In genomic region chr6:125255516-125256044, GRCm38 (mm10) we compare ENCODE assay signal across 26 mouse cellular contexts. TPM values are rescaled to one million over a fixed set of nuclear protein-coding genes. Genes with fewer than 3 reads are reported as not detected.
DNase-seq lines count a peak whose midpoint lies in the region; TF ChIP-seq lines count a peak whose summit lies in the region.
"Had no signal": no experiment of that assay in that cellular context is flagged by ENCODE, and none has a peak within 500 bp of the region (broad histone marks: within the 10 kb centered on the region; RNA-seq: fewer than 3 reads in every experiment).

No protein-coding gene starts in this region.

- H3ac ChIP-seq in C2C12 (ENCODE audit: control insufficient read depth, insufficient read length, low read depth) (peak overlapping the region; percentile 27), myocyte (ENCODE audit: control insufficient read depth, insufficient read length) (no peak overlapping the region)

- H3K27me3 ChIP-seq in kidney, adult 2 months (replicated peaks; ENCODE audit: control insufficient read depth, insufficient read depth, low read length), result no peaks in the 10 kb centered on the region
- H3K27me3 ChIP-seq in C2C12 (ENCODE audit: control insufficient read depth, insufficient read depth, insufficient read length) (no peaks in the 10 kb centered on the region), myocyte (ENCODE audit: control insufficient read depth, insufficient read depth, insufficient read length) (no peaks in the 10 kb centered on the region)
- no peaks in the 10 kb centered on the region for H3K27me3 ChIP-seq in cerebellum, adult 2 months (ENCODE audit: control insufficient read depth, insufficient read depth, low read length)
- H3K27me3 ChIP-seq: embryonic facial prominence, embryonic 13.5 days; limb, embryonic 13.5 days; megakaryocyte, embryonic 14.5 days; midbrain, embryonic 15.5 days had no signal

- no peaks in the 10 kb centered on the region for H3K36me3 ChIP-seq in kidney, adult 2 months (ENCODE audit: control insufficient read depth, insufficient read depth, low read length)
- no peaks in the 10 kb centered on the region for H3K36me3 ChIP-seq in C2C12 (ENCODE audit: control insufficient read depth, insufficient read depth)
- no peaks in the 10 kb centered on the region for H3K36me3 ChIP-seq in myocyte (ENCODE audit: control insufficient read depth, insufficient read depth)
- H3K36me3 ChIP-seq: embryonic facial prominence, embryonic 13.5 days; heart, embryonic 10.5 days; hindbrain, embryonic 10.5 days; limb, embryonic 13.5 days; midbrain, embryonic 15.5 days had no signal

- WGBS in kidney, adult 2 months, result 63% methylated on average over 7 of the region's 7 CpGs
- WGBS in cerebellum, adult 2 months, result 79% methylated on average over 7 of the region's 7 CpGs

- peaks cover 23% of the 10 kb centered on the region for H3K4me1 ChIP-seq in kidney, adult 2 months (ENCODE audit: control insufficient read depth, insufficient read depth, low read length)
- H3K4me1 ChIP-seq in bone marrow macrophage, adult 2 months (ENCODE audit: control insufficient read depth, insufficient read depth, low read length), result peaks cover 40% of the 10 kb centered on the region
- no peaks in the 10 kb centered on the region for H3K4me1 ChIP-seq in cerebellum, adult 2 months (ENCODE audit: control insufficient read depth, insufficient read depth, low read length)
- H3K4me1 ChIP-seq: heart, embryonic 10.5 days; midbrain, embryonic 15.5 days had no signal

- H3K4me3 ChIP-seq in kidney, adult 2 months (ENCODE audit: insufficient read depth, low read depth, low read length), result no peak overlapping the region
- H3K4me3 ChIP-seq in C2C12 (ENCODE audit: insufficient read depth, poor library complexity, severe bottlenecking) (no peak overlapping the region), myocyte (no peak overlapping the region)
- no peak overlapping the region for H3K4me3 ChIP-seq in bone marrow macrophage, adult 2 months (ENCODE audit: insufficient read depth, low read length)
- no peak overlapping the region for H3K4me3 ChIP-seq in cerebellum, adult 2 months (replicated peaks; ENCODE audit: insufficient read depth, low read depth, low read length)
- H3K4me3 ChIP-seq: embryonic facial prominence, embryonic 13.5 days; heart, embryonic 10.5 days; hindbrain, embryonic 10.5 days; limb, embryonic 13.5 days; megakaryocyte, embryonic 14.5 days; midbrain, embryonic 15.5 days had no signal

- TF ChIP-seq CTCF in kidney, adult 2 months (conservative IDR thresholded peaks at IDR 0.05; ENCODE audit: insufficient read depth, insufficient read length, low read depth, low read length), result no peak
- TF ChIP-seq CTCF in C2C12 (IDR thresholded peaks at IDR 0.05; ENCODE audit: control insufficient read depth, insufficient read depth, insufficient read length), result no peak
- TF ChIP-seq CTCF in bone marrow macrophage, adult 2 months (IDR thresholded peaks at IDR 0.05; ENCODE audit: low read depth, low read length), result no peak
- no peak for TF ChIP-seq CTCF in cerebellum, adult 2 months (IDR thresholded peaks at IDR 0.05; ENCODE audit: borderline replicate concordance, insufficient read depth, low read depth, low read length)

- peak overlapping the region; percentile 75 for H3K27ac ChIP-seq in kidney, adult 2 months (ENCODE audit: insufficient read depth, low read depth, low read length)
- peak overlapping the region; percentile 97 for H3K27ac ChIP-seq in bone marrow macrophage, adult 2 months (ENCODE audit: insufficient read depth, low read depth, low read length)
- H3K27ac ChIP-seq in cerebellum, adult 2 months (ENCODE audit: insufficient read depth, low read length), result no peak overlapping the region
- H3K27ac ChIP-seq: embryonic facial prominence, embryonic 13.5 days; heart, embryonic 10.5 days; hindbrain, embryonic 10.5 days; limb, embryonic 13.5 days; midbrain, embryonic 15.5 days had no signal

- H3K4me2 ChIP-seq in myocyte (ENCODE audit: low read depth), result peak overlapping the region; percentile 76
- H3K4me2 ChIP-seq: embryonic facial prominence, embryonic 13.5 days; limb, embryonic 13.5 days; midbrain, embryonic 15.5 days had no signal

- no peak for DNase-seq in kidney, adult 2 months
- no peak for DNase-seq in kidney, postnatal 14 days
- no peak for DNase-seq in right cerebral cortex, postnatal 10 days (ENCODE audit: low spot score in 2 of 2)
- DNase-seq in cerebellum, adult 2 months, result no peak
- DNase-seq in layer of hippocampus, adult 18-20 months (ENCODE audit: low spot score in 2 of 2), result no peak
- DNase-seq: adrenal gland, postnatal 36 days; kidney, adult 8-10 months; kidney, postnatal 36 days; layer of hippocampus, adult 9-11 months; lung, postnatal 10 days; right cerebral cortex, adult 18-20 months had no signal

- H3K79me3 ChIP-seq in C2C12 (ENCODE audit: low read depth), result no peaks in the 10 kb centered on the region

- H3K79me2 ChIP-seq in C2C12 (ENCODE audit: control insufficient read depth, insufficient read depth) (no peaks in the 10 kb centered on the region), myocyte (ENCODE audit: control insufficient read depth, insufficient read depth) (no peaks in the 10 kb centered on the region)

- no peak for TF ChIP-seq POLR2A in kidney, adult 2 months (IDR thresholded peaks at IDR 0.05; ENCODE audit: low read depth, low read length)
- TF ChIP-seq POLR2A in bone marrow macrophage, adult 2 months (IDR thresholded peaks at IDR 0.05; ENCODE audit: borderline replicate concordance, low read depth, low read length), result no peak
- TF ChIP-seq POLR2A in myocyte (IDR thresholded peaks at IDR 0.05; ENCODE audit: insufficient read length, low read depth), result no peak
- no peak for TF ChIP-seq POLR2A in cerebellum, adult 2 months (IDR thresholded peaks at IDR 0.05; ENCODE audit: borderline replicate concordance, insufficient read depth, low read length)

TF ChIP-seq in C2C12, 6 proteins besides CTCF, POLR2A, EP300 and RAD21:
- TF ChIP-seq MYOD1 (IDR thresholded peaks at IDR 0.05; ENCODE audit: control insufficient read depth, insufficient read length, low read depth) (no peak), MAX (IDR thresholded peaks at IDR 0.05) (no peak), FOSL1 (IDR thresholded peaks at IDR 0.05; ENCODE audit: insufficient read depth, low read length, poor library complexity, severe bottlenecking) (peak; percentile 58), MYOG (IDR thresholded peaks at IDR 0.05; ENCODE audit: control insufficient read depth, extremely low read depth, insufficient read length) (no peak), CEBPB (IDR thresholded peaks at IDR 0.05; ENCODE audit: low read depth) (no peak), USF1 (IDR thresholded peaks at IDR 0.05; ENCODE audit: low read depth) (peak; percentile 7)

TF ChIP-seq in myocyte, 11 proteins besides CTCF, POLR2A, EP300 and RAD21:
- no peak for TF ChIP-seq MAX (IDR thresholded peaks at IDR 0.05; ENCODE audit: low read depth)
- no peak for TF ChIP-seq TCF3 (IDR thresholded peaks at IDR 0.05; ENCODE audit: insufficient read length, low read depth)
- TF ChIP-seq USF1 (IDR thresholded peaks at IDR 0.05; ENCODE audit: low read depth), result no peak
- no peak for TF ChIP-seq CEBPB (IDR thresholded peaks at IDR 0.05; ENCODE audit: insufficient read depth, poor library complexity, severe bottlenecking)
- TF ChIP-seq MYOD1 (IDR thresholded peaks at IDR 0.05; ENCODE audit: control insufficient read depth in 1 of 3, insufficient read length in 2 of 3, low read depth in 2 of 3), result peak in 1 of 3 experiments; percentile 46
- TF ChIP-seq POLR2AphosphoS2 (IDR thresholded peaks at IDR 0.05; ENCODE audit: insufficient read length, low read depth), result no peak

RNA-seq across cellular contexts. Expression of gene Cd27, which starts 18.8 kb away (rescaled TPM):
- polyA plus RNA-seq in kidney, adult 2 months (2012; rRNA removed), result 0.64 and 7.0 TPM in 2 replicates
- 0.07 TPM for polyA plus RNA-seq in C2C12 (2012; fragmentation: generic; extraction: Trizol)
- not detected in 2 replicates for polyA plus RNA-seq in bone marrow macrophage, adult 2 months (2012; ENCODE audit: insufficient read depth, insufficient read length, missing spikeins)
- 1.5 TPM for polyA plus RNA-seq in myocyte (2012; fragmentation: generic; extraction: Trizol)
- polyA plus RNA-seq in cerebellum, adult 2 months (2012; rRNA removed), result 0.13 TPM in 1 of 2 replicates, not detected in the other
- not detected for total RNA-seq in layer of hippocampus, adult 18-20 months (2021)

RNA-seq across cellular contexts. Expression of gene Tapbpl, which starts 23.9 kb away (rescaled TPM):
- 16.0 and 16.4 TPM in 2 replicates for polyA plus RNA-seq in kidney, adult 2 months (2012; rRNA removed)
- 2.3 TPM for polyA plus RNA-seq in C2C12 (2012; fragmentation: generic; extraction: Trizol)
- polyA plus RNA-seq in bone marrow macrophage, adult 2 months (2012; ENCODE audit: insufficient read depth, insufficient read length, missing spikeins), result 14.5 and 16.2 TPM in 2 replicates
- polyA plus RNA-seq in myocyte (2012; fragmentation: generic; extraction: Trizol), result 6.5 TPM
- 6.3 TPM in 2 replicates for polyA plus RNA-seq in cerebellum, adult 2 months (2012; rRNA removed)
- 1 to 10 TPM; 4.1 to 4.4 TPM for total RNA-seq in layer of hippocampus, adult 18-20 months (2021)

RNA-seq across cellular contexts. Expression of gene Tuba3a, which starts 30.3 kb away (rescaled TPM):
- 0.39 and 0.86 TPM in 2 replicates for polyA plus RNA-seq in kidney, adult 2 months (2012; rRNA removed)
- polyA plus RNA-seq in C2C12 (2012; fragmentation: generic; extraction: Trizol) (0.05 TPM), myocyte (2012; fragmentation: generic; extraction: Trizol) (not detected)
- not detected in 2 replicates for polyA plus RNA-seq in bone marrow macrophage, adult 2 months (2012; ENCODE audit: insufficient read depth, insufficient read length, missing spikeins)
- polyA plus RNA-seq in cerebellum, adult 2 months (2012; rRNA removed), result not detected in 2 replicates
- not detected for total RNA-seq in layer of hippocampus, adult 18-20 months (2021)
- total RNA-seq: adrenal gland, postnatal 36 days; gastrocnemius, adult 18-20 months; gastrocnemius, postnatal 4 days had no signal
- polyA plus RNA-seq: forebrain, embryonic 16.5 days; heart, postnatal 0 days; hindbrain, embryonic 10.5 days; liver, embryonic 16.5 days; midbrain, embryonic 15.5 days; small intestine, adult 2 months had no signal

RNA-seq across cellular contexts. Expression of gene Vamp1, which starts 40.2 kb away (rescaled TPM):
- polyA plus RNA-seq in kidney, adult 2 months (2012; rRNA removed), result 19.1 and 19.8 TPM in 2 replicates
- 0.69 TPM for polyA plus RNA-seq in C2C12 (2012; fragmentation: generic; extraction: Trizol)
- 15.0 and 15.1 TPM in 2 replicates for polyA plus RNA-seq in bone marrow macrophage, adult 2 months (2012; ENCODE audit: insufficient read depth, insufficient read length, missing spikeins)
- 6.5 TPM for polyA plus RNA-seq in myocyte (2012; fragmentation: generic; extraction: Trizol)
- 556 and 718 TPM in 2 replicates for polyA plus RNA-seq in cerebellum, adult 2 months (2012; rRNA removed)
- total RNA-seq in layer of hippocampus, adult 18-20 months (2021), result 10 to 100 TPM; 82.2 to 86.4 TPM

RNA-seq across cellular contexts. Expression of gene Ltbr, which starts 58.1 kb away (rescaled TPM):
- polyA plus RNA-seq in kidney, adult 2 months (2012; rRNA removed), result 97.1 and 116 TPM in 2 replicates
- polyA plus RNA-seq in C2C12 (2012; fragmentation: generic; extraction: Trizol) (83.0 TPM), myocyte (2012; fragmentation: generic; extraction: Trizol) (79.0 TPM)
- 55.6 and 60.0 TPM in 2 replicates for polyA plus RNA-seq in bone marrow macrophage, adult 2 months (2012; ENCODE audit: insufficient read depth, insufficient read length, missing spikeins)
- 12.1 and 12.5 TPM in 2 replicates for polyA plus RNA-seq in cerebellum, adult 2 months (2012; rRNA removed)
- 1 to 10 TPM; 6.5 to 7.4 TPM for total RNA-seq in layer of hippocampus, adult 18-20 months (2021)
